Comparison of ENCODE assay signal across 14 mouse cellular contexts in the genomic region with DNA sequence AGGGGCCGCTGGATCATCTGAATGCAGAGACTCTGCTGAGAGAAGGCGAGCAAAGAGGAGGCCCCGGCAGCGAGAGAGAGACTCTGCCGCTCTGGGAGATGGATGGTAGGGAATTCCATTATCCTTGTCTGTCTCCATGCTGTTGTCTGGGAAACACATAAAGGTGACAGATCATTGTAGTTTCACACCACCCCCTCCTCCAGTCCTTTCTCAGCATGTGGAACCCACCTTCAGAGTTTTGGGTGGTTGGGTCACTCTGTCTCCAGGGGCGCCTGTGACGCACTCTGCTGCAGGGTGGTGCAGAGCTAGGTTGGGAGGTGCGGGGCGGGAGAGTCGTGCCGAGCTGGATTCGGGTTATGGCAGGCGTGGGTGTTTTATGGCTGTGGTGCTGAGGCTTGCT.
DNase-seq lines count a peak whose midpoint lies in the region; ATAC-seq and TF ChIP-seq lines count a peak whose summit lies in the region.
"Had no signal": no experiment of that assay in that cellular context is flagged by ENCODE, and none has a peak within 500 bp of the region (broad histone marks: within the 10 kb centered on the region; RNA-seq: fewer than 3 reads in every experiment).

No protein-coding gene starts in this region.

- 0 out of 2 replicates have a peak overlapping the region, but pooled peaks have one; percentile 10 for H3K4me2 ChIP-seq in hindbrain, embryonic 16.5 days (ENCODE audit: low read length)
- no peak overlapping the region for H3K4me2 ChIP-seq in forebrain, embryonic 12.5 days
- H3K4me2 ChIP-seq: embryonic facial prominence, embryonic 13.5 days; forebrain, embryonic 13.5 days; intestine, embryonic 15.5 days; liver, embryonic 11.5 days had no signal

- DNase-seq in layer of hippocampus, adult 2 months (ENCODE audit: low spot score in 2 of 2), result peak; percentile 5 to 23
- no peak for DNase-seq in layer of hippocampus, postnatal 14 days (ENCODE audit: low spot score in 2 of 2)
- peak; percentile 30 for DNase-seq in embryo, embryonic 10.5 days (ENCODE audit: low spot score)
- peak; percentile 37 for DNase-seq in neural tube, embryonic 10.5 days (ENCODE audit: extremely low spot score, low spot score)
- no peak for DNase-seq in testis, postnatal 10 days (ENCODE audit: low spot score)
- DNase-seq in adrenal gland, postnatal 4 days (ENCODE audit: low spot score in 2 of 2), result no peak
- DNase-seq: cerebellum, adult 2 months had no signal

- H3K4me1 ChIP-seq in hindbrain, embryonic 16.5 days (ENCODE audit: control insufficient read depth, insufficient read depth, low read depth, low read length), result peaks cover 2% of the 10 kb centered on the region; the same call in 1 of the 2 replicates
- no peaks in the 10 kb centered on the region for H3K4me1 ChIP-seq in forebrain, embryonic 12.5 days
- H3K4me1 ChIP-seq: embryonic facial prominence, embryonic 13.5 days; forebrain, embryonic 13.5 days; intestine, embryonic 15.5 days had no signal

- H3K9me3 ChIP-seq in hindbrain, embryonic 16.5 days (ENCODE audit: control insufficient read depth, low read length), result no peaks in the 10 kb centered on the region; the same call in 1 of the 2 replicates
- no peaks in the 10 kb centered on the region for H3K9me3 ChIP-seq in forebrain, embryonic 12.5 days
- H3K9me3 ChIP-seq: embryonic facial prominence, embryonic 13.5 days; forebrain, embryonic 13.5 days; intestine, embryonic 15.5 days; midbrain, embryonic 10.5 days had no signal

- no peaks in the 10 kb centered on the region for H3K36me3 ChIP-seq in hindbrain, embryonic 16.5 days (ENCODE audit: control insufficient read depth, insufficient read depth, low read length)
- no peaks in the 10 kb centered on the region for H3K36me3 ChIP-seq in forebrain, embryonic 12.5 days (replicated peaks)
- H3K36me3 ChIP-seq: embryonic facial prominence, embryonic 13.5 days; intestine, embryonic 15.5 days; midbrain, embryonic 10.5 days had no signal

- H3K27me3 ChIP-seq in hindbrain, embryonic 16.5 days (replicated peaks; ENCODE audit: control insufficient read depth, insufficient read depth, low read length), result no peaks in the 10 kb centered on the region
- no peaks in the 10 kb centered on the region for H3K27me3 ChIP-seq in forebrain, embryonic 12.5 days
- H3K27me3 ChIP-seq: embryonic facial prominence, embryonic 13.5 days; forebrain, embryonic 13.5 days; intestine, embryonic 15.5 days had no signal

- 16% methylated on average over 13 of the region's 13 CpGs for WGBS in hindbrain, embryonic 16.5 days
- WGBS in forebrain, embryonic 12.5 days, result 83% methylated on average over 13 of the region's 13 CpGs

- H3K27ac ChIP-seq in layer of hippocampus, adult 2 months, result peak overlapping the region; percentile 57
- H3K27ac ChIP-seq in hindbrain, embryonic 16.5 days (ENCODE audit: low read depth, low read length), result no peak overlapping the region
- no peak overlapping the region for H3K27ac ChIP-seq in forebrain, embryonic 12.5 days
- H3K27ac ChIP-seq: embryonic facial prominence, embryonic 13.5 days; forebrain, embryonic 13.5 days; intestine, embryonic 15.5 days; midbrain, embryonic 10.5 days had no signal

- no peak overlapping the region; the same call in 1 of the 2 replicates for H3K4me3 ChIP-seq in layer of hippocampus, adult 2 months
- no peak overlapping the region for H3K4me3 ChIP-seq in hindbrain, embryonic 16.5 days (ENCODE audit: low read length)
- H3K4me3 ChIP-seq in forebrain, embryonic 12.5 days (replicated peaks), result no peak overlapping the region
- H3K4me3 ChIP-seq: embryonic facial prominence, embryonic 13.5 days; forebrain, embryonic 13.5 days; intestine, embryonic 15.5 days; midbrain, embryonic 10.5 days had no signal

- H3K9ac ChIP-seq in hindbrain, embryonic 16.5 days (ENCODE audit: low read depth, low read length), result 0 out of 2 replicates have a peak overlapping the region, but pooled peaks have one; percentile 25
- H3K9ac ChIP-seq in forebrain, embryonic 12.5 days, result no peak overlapping the region
- H3K9ac ChIP-seq: embryonic facial prominence, embryonic 13.5 days; forebrain, embryonic 13.5 days; intestine, embryonic 15.5 days had no signal

- no peak for TF ChIP-seq CTCF in layer of hippocampus, adult 2 months (conservative IDR thresholded peaks at IDR 0.05)

- peak; percentile 45; the same call in 1 of the 2 replicates for ATAC-seq in hindbrain, embryonic 16.5 days
- ATAC-seq in forebrain, embryonic 12.5 days (ENCODE audit: low FRiP score), result no peak
- ATAC-seq: forebrain, embryonic 13.5 days; intestine, embryonic 15.5 days had no signal

Comparison
In these comparisons a context has a peak if more than half of its experiments do, and no peak if none do; other contexts are left out.
1. DNase-seq: peak in layer of hippocampus, adult 2 months (2 of 2), embryo, embryonic 10.5 days (single experiment) and neural tube, embryonic 10.5 days (single experiment); none in layer of hippocampus, postnatal 14 days (0 of 2), testis, postnatal 10 days (single experiment) and adrenal gland, postnatal 4 days (0 of 2).